Mouse (Mus musculus) midbrain, embryonic 13.5 days (tissue): Measurements from ENCODE around the gene Igfbpl1. TPM values are rescaled to one million over a fixed set of nuclear protein-coding genes. Genes with fewer than 3 reads are reported as not detected.

Experiments used
- ATAC-seq: fragments of 200-750 bp; cut with Nextera tagmentation; 2 replicates; pipeline ENCODE4 v1.8.0; 2017; ENCODE audit warnings: mild to moderate bottlenecking, moderate TSS enrichment, moderate library complexity
- H3K27ac ChIP-seq: fragments of 300-500 bp; sonication (generic); 2 replicates; pipeline ENCODE4 v1.5.1; 2015; ENCODE audit warnings: inconsistent platforms, mild to moderate bottlenecking, moderate library complexity
- H3K27me3 ChIP-seq: fragments of 300-500 bp; sonication (generic); 2 replicates; pipeline ENCODE4 v1.6.1; 2015; ENCODE audit warnings: mild to moderate bottlenecking, inconsistent platforms
- H3K36me3 ChIP-seq: fragments of 300-500 bp; sonication (generic); 2 replicates; pipeline ENCODE4 v1.6.1; 2015; ENCODE audit warnings: mild to moderate bottlenecking, inconsistent platforms
- H3K4me1 ChIP-seq: fragments of 300-500 bp; sonication (generic); replicated peaks from 2 replicates; pipeline ENCODE4 v1.6.1; 2015; ENCODE audit warnings: inconsistent platforms
- H3K4me2 ChIP-seq: fragments of 300-500 bp; sonication (generic); replicated peaks from 2 replicates; pipeline ENCODE4 v1.6.1; 2015; ENCODE audit warnings: moderate library complexity, mild to moderate bottlenecking, inconsistent platforms
- H3K4me3 ChIP-seq: fragments of 300-500 bp; sonication (generic); replicated peaks from 2 replicates; pipeline ENCODE4 v1.5.1; 2015; ENCODE audit warnings: mild to moderate bottlenecking, inconsistent platforms
- H3K9ac ChIP-seq: fragments of 300-500 bp; sonication (generic); replicated peaks from 2 replicates; pipeline ENCODE4 v1.6.1; 2015; ENCODE audit warnings: mild to moderate bottlenecking, inconsistent platforms
- H3K9me3 ChIP-seq: fragments of 300-500 bp; sonication (generic); 2 replicates; pipeline ENCODE4 v1.6.1; 2016; ENCODE audit warnings: mild to moderate bottlenecking, inconsistent platforms
- WGBS: fragments of 180-500 bp; shearing (Covaris S2); methylation state at CpG from one replicate; pipeline ENCODE4 v1.1.7; 2015; 5-methylcytosine and 5-hydroxymethylcytosine counted together
- polyA plus RNA-seq: library from polyadenylated mRNA; unstranded; fragments of >200 nt; fragmentation: Nextera tagmentation; extraction: Ambion mirVana; gene quantifications from 2 replicates; pipeline ENCODE4 v1.2.1, GENCODE M21; 2015

Igfbpl1 gene
- polyA plus RNA-seq, 1 experiment from 2014 or later, result 83.3 TPM

- Histone ChIP-seq H3K36me3 (peaks cover 16% of the 10 kb centered on the region), H3K4me2 (peak overlapping the region; percentile 44), H3K27me3 (peaks cover 5% of the 10 kb centered on the region), H3K9me3 (no peaks in the 10 kb centered on the region), H3K4me3 (no peak overlapping the region; the same call in 1 of the 2 replicates), H3K27ac (peak overlapping the region; percentile 98), H3K4me1 (peaks cover 100% of the 10 kb centered on the region), H3K9ac (no peak overlapping the region; the same call in 1 of the 2 replicates)
- WGBS, result 41% methylated on average over 8 of the region's 8 CpGs
- no peak for ATAC-seq
Measured at GRCm38 (mm10) chr4:45820074-45820830, 6.5 kb downstream of the Igfbpl1 start.

- no peaks in the 10 kb centered on the region for H3K9me3 ChIP-seq
- H3K9ac ChIP-seq, result peak overlapping the region; percentile 63
- H3K27me3 ChIP-seq, result no peaks in the 10 kb centered on the region; the same call in 1 of the 2 replicates
- H3K4me3 ChIP-seq, result peak overlapping the region; percentile 7
- ATAC-seq, result peak; percentile 76
- under 1% methylated on average over 17 of the region's 17 CpGs for WGBS
- peaks cover 25% of the 10 kb centered on the region for H3K36me3 ChIP-seq
- H3K4me2 ChIP-seq, result peak overlapping the region; percentile 44
- H3K4me1 ChIP-seq, result peaks cover 92% of the 10 kb centered on the region
- peak overlapping the region; percentile 98 for H3K27ac ChIP-seq
Measured at GRCm38 (mm10) chr4:45819208-45819931, 7.4 kb downstream of the Igfbpl1 start.

DNA sequence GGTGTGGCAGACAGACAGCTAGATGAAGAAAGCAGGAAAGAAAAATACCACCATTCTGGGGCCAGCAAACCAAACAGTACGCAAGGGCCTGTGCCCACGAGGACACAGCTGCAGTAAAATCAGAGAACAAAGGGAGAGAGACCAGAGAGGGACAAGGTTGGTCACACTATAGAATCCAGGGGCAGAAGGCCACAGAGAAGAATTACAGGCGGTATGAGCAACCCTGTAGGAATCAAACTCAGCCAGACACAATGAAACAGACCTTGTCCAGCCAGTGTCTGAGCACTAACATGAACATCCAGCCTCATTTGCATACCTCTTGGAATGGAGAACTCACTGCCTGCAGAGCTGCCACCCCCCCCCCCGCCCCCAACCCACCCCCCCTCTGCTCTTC lies 7.9 kb downstream of the Igfbpl1 start:
- H3K4me1 ChIP-seq, result peaks cover 86% of the 10 kb centered on the region

DNA sequence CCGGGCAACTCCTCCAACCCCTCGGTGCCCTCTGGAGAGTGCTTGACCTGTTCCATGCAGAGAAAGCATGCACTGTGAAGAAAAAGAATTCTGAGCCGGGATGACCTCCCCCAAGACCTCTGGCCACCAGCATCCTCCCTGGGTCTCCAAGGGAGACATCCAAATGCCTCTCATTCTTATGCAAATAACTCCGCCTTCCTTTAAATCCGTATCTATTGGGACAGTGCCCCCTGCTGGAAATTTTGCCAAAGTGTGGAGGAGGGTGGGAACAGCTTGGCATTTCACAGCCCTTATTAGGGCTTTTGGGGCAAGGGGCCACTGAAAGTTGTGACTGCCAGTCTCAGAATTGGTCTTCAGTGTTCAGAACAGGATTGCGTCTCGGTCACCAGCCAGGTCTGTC lies 11.2 kb downstream of the Igfbpl1 start:
- ATAC-seq, result no peak
- peaks cover 54% of the 10 kb centered on the region for H3K4me1 ChIP-seq
- H3K9ac ChIP-seq, result no peak overlapping the region
- no peak overlapping the region for H3K27ac ChIP-seq
- H3K4me3 ChIP-seq, result no peak overlapping the region
- peaks cover 39% of the 10 kb centered on the region for H3K36me3 ChIP-seq
- H3K4me2 ChIP-seq, result no peak overlapping the region
- WGBS, result 21% methylated on average over 7 of the region's 7 CpGs
- no peaks in the 10 kb centered on the region for H3K9me3 ChIP-seq
- no peaks in the 10 kb centered on the region for H3K27me3 ChIP-seq

More for the DNA sequence above, 7.9 kb downstream of the Igfbpl1 start:
- peak overlapping the region; percentile 63 for H3K9ac ChIP-seq
- H3K36me3 ChIP-seq, result peaks cover 31% of the 10 kb centered on the region
- H3K27ac ChIP-seq, result peak overlapping the region; percentile 98
- H3K27me3 ChIP-seq, result no peaks in the 10 kb centered on the region
- peak overlapping the region; percentile 9 for H3K4me3 ChIP-seq
- ATAC-seq, result peak; percentile 24; the same call in 1 of the 2 replicates
- H3K4me2 ChIP-seq, result peak overlapping the region; percentile 44
- 5% methylated on average over 4 of the region's 4 CpGs for whole genome bisulfite sequencing
- no peaks in the 10 kb centered on the region for H3K9me3 ChIP-seq

DNA sequence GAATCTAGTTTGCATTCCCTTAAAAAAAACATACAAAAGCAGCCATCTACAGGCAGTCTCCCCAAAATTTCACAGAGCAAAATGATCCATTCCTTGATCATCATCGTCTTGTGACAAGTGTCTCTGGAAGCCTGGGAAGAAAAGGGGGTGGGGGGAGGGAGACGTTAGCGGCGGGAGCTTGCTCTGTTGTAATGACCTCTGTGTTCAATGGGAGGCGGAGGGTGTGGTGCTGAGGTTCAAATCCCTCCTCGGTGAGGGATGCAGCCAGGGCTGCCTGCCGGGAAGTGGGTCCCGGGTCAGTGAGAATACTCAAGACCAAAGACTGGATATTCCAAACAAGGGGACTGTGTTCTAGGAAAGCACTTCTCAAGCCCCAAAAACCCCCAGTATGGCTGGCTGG lies 15.5 kb downstream of the Igfbpl1 start:
- no peak for ATAC-seq
- peaks cover 23% of the 10 kb centered on the region for H3K4me1 ChIP-seq
- H3K36me3 ChIP-seq, result peaks cover 63% of the 10 kb centered on the region
- H3K9ac ChIP-seq, result no peak overlapping the region
- H3K9me3 ChIP-seq, result no peaks in the 10 kb centered on the region
- no peaks in the 10 kb centered on the region for H3K27me3 ChIP-seq
- no peak overlapping the region for H3K4me2 ChIP-seq
- no peak overlapping the region for H3K27ac ChIP-seq
- 16% methylated on average over 8 of the region's 8 CpGs for WGBS
- no peak overlapping the region for H3K4me3 ChIP-seq

- Histone ChIP-seq H3K4me3 (no peak overlapping the region), H3K4me1 (peaks cover 13% of the 10 kb centered on the region; the same call in 1 of the 2 replicates), H3K27me3 (no peaks in the 10 kb centered on the region), H3K9me3 (no peaks in the 10 kb centered on the region), H3K4me2 (no peak overlapping the region), H3K36me3 (peaks cover 47% of the 10 kb centered on the region), H3K27ac (peak overlapping the region; percentile 55), H3K9ac (no peak overlapping the region)
- ATAC-seq, result no peak
- WGBS, result 31% methylated on average over 7 of the region's 7 CpGs
Measured at GRCm38 (mm10) chr4:45808034-45808433, 18.7 kb downstream of the Igfbpl1 start.

DNA sequence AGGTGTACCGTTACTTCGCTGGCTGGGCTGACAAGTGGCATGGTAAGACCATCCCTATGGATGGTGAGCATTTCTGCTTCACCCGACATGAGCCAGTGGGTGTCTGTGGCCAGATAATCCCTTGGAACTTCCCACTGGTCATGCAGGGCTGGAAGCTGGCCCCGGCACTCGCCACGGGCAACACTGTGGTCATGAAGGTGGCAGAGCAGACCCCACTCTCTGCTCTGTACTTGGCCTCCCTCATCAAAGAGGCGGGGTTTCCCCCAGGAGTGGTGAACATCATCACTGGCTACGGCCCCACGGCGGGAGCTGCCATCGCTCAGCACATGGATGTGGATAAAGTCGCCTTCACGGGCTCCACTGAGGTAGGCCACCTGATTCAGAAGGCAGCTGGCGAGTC lies 23.8 kb downstream of the Igfbpl1 start:
- Histone ChIP-seq H3K27me3 (no peaks in the 10 kb centered on the region), H3K4me3 (no peak overlapping the region), H3K9me3 (no peaks in the 10 kb centered on the region), H3K4me2 (no peak overlapping the region), H3K36me3 (peaks cover 14% of the 10 kb centered on the region), H3K4me1 (peaks cover 27% of the 10 kb centered on the region), H3K9ac (no peak overlapping the region), H3K27ac (no peak overlapping the region)
- 93% methylated on average over 14 of the region's 14 CpGs for WGBS
- ATAC-seq, result no peak

GRCm38 (mm10) chr4:45799956-45800537 lies 26.7 kb downstream of the Igfbpl1 start:
- H3K4me1 ChIP-seq, result peaks cover 30% of the 10 kb centered on the region
- H3K4me3 ChIP-seq, result no peak overlapping the region
- no peaks in the 10 kb centered on the region for H3K9me3 ChIP-seq
- no peak overlapping the region for H3K27ac ChIP-seq
- no peak overlapping the region for H3K4me2 ChIP-seq
- ATAC-seq, result no peak
- WGBS, result 28% methylated on average over 3 of the region's 3 CpGs
- H3K27me3 ChIP-seq, result peaks cover 5% of the 10 kb centered on the region; the same call in 1 of the 2 replicates
- peaks cover 13% of the 10 kb centered on the region for H3K36me3 ChIP-seq
- H3K9ac ChIP-seq, result no peak overlapping the region

GRCm38 (mm10) chr4:45798964-45799363 lies 27.8 kb downstream of the Igfbpl1 start, which contains the start of gene Aldh1b1:
TSS of gene Aldh1b1 (plus strand) at chr4:45799022.
- peaks cover 5% of the 10 kb centered on the region; the same call in 1 of the 2 replicates for H3K27me3 ChIP-seq
- H3K4me3 ChIP-seq, result peak within 1 kb of the TSS; percentile 42
- H3K9me3 ChIP-seq, result no peaks in the 10 kb centered on the region
- WGBS, result 0% methylated on average over 26 of the region's 26 CpGs
- peak within 1 kb of the TSS; percentile 65 for H3K4me2 ChIP-seq
- peak; percentile 83 for ATAC-seq
- H3K4me1 ChIP-seq, result peaks cover 30% of the 10 kb centered on the region
- 0 out of 2 replicates have a peak within 1 kb of the TSS, but pooled peaks have one; percentile 0 for H3K27ac ChIP-seq
- H3K9ac ChIP-seq, result peak within 1 kb of the TSS; percentile 64
- peaks cover 12% of the 10 kb centered on the region for H3K36me3 ChIP-seq

GRCm38 (mm10) chr4:45796760-45797159 lies 30.0 kb downstream of the Igfbpl1 start:
- H3K4me1 ChIP-seq, result peaks cover 30% of the 10 kb centered on the region
- no peak for ATAC-seq
- H3K27ac ChIP-seq, result no peak overlapping the region
- H3K9me3 ChIP-seq, result no peaks in the 10 kb centered on the region
- 72% methylated on average over 5 of the region's 5 CpGs for WGBS
- no peak overlapping the region for H3K9ac ChIP-seq
- peaks cover 8% of the 10 kb centered on the region; the same call in 1 of the 2 replicates for H3K27me3 ChIP-seq
- H3K4me3 ChIP-seq, result no peak overlapping the region
- H3K4me2 ChIP-seq, result no peak overlapping the region
- no peaks in the 10 kb centered on the region for H3K36me3 ChIP-seq

GRCm38 (mm10) chr4:45795191-45795811 lies 31.4 kb downstream of the Igfbpl1 start:
- Histone ChIP-seq H3K9me3 (no peaks in the 10 kb centered on the region), H3K9ac (peak overlapping the region; percentile 49), H3K4me2 (peak overlapping the region; percentile 52), H3K4me1 (peaks cover 19% of the 10 kb centered on the region), H3K27me3 (peaks cover 8% of the 10 kb centered on the region; the same call in 1 of the 2 replicates), H3K4me3 (peak overlapping the region; percentile 21), H3K36me3 (no peaks in the 10 kb centered on the region), H3K27ac (peak overlapping the region; percentile 52; the same call in 1 of the 2 replicates)
- ATAC-seq, result peak; percentile 49
- 3% methylated on average over 12 of the region's 12 CpGs for WGBS
